Mouse (Mus musculus): ENCODE data around the gene Prkcq.

GRCm38 (mm10) chr2:11258181-11258580, 86.3 kb downstream of the Prkcq start:
- no peak for TF ChIP-seq POLR2A (IDR thresholded peaks at IDR 0.05; ENCODE audit: control insufficient read depth, low read depth, low read length)
- no peak for TF ChIP-seq CTCF (IDR thresholded peaks at IDR 0.05; ENCODE audit: control insufficient read depth, insufficient read depth, insufficient replicate concordance, low read depth, low read length)
